Mouse (Mus musculus) thymus, adult 2 months (tissue): Measurements from ENCODE around the gene Mapk12.

Source experiments
- CTCF ChIP-seq: fragments of 200-500 bp; IDR thresholded peaks from 2 replicates; pipeline ENCODE4 v1.5.1; 2012; ENCODE audit warnings: mild to moderate bottlenecking, control low read depth, low read length, moderate library complexity, borderline replicate concordance; ENCODE audit not compliant: control insufficient read depth, poor library complexity, insufficient read depth; ENCODE audit errors: extremely low read depth
- POLR2A ChIP-seq: fragments of 200-500 bp; IDR thresholded peaks from 2 replicates; pipeline ENCODE4 v1.6.1; 2012; ENCODE audit warnings: mild to moderate bottlenecking, low read length, control low read depth, moderate library complexity; ENCODE audit not compliant: control insufficient read depth, poor library complexity, insufficient read depth; ENCODE audit errors: extremely low read depth

DNA sequence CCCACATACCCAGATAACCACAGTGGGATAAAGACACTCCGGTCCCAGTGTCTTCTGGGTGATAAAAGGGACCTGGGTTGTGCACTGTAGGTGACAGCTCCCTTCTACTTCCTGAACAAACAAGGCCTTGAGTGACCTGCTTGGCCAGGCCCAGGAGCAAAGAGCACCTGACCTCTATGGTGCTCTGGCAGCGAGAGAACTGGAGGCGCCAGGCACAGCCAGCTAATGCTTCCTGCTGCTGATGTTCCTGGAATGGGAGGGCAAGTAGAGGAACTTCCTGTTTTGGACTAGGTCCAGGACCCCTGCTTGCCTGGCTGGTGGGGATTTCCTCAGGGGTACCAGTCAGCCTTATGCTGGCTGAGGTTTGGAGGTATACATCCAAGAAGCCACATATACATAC lies 29.6 kb upstream of the Mapk12 start:
- TF ChIP-seq CTCF (no peak), POLR2A (no peak)
